Mouse (Mus musculus) right cerebral cortex, adult 2 months (tissue): ENCODE results near the gene Ect2l.
"Not testable (repeated sequence)": the region's sequence is repeated elsewhere in the genome, so short reads cannot be mapped to it uniquely, and the experiment has no call there.

Experiments used
- DNase-seq, 2 experiments: peaks; one replicate each; pipeline ENCODE4 v3.0.0; 2021 to 2022; ENCODE audit warnings: low spot score in 2 of 2

Gene Ect2l

DNA sequence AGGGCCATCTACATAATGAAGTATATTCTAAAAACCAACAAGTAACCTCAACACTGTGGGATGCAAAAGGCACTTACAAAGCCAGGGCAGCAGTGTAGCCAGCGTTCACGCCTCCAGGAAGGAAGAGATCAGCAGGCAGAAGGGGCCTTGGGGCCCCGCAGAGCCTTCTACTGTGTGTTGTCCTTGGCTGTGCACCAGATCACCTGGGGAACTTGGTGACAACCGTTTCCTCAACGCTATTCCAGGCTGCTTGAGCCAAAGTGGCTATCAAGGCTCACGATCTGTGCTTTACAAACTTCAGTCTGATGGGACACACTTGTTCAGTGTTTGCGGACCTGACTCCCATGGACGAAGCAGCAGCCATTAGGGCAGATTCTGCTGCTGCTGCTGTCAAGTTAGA, 19.0 kb downstream of the Ect2l start:
- no peak for DNase-seq

DNA sequence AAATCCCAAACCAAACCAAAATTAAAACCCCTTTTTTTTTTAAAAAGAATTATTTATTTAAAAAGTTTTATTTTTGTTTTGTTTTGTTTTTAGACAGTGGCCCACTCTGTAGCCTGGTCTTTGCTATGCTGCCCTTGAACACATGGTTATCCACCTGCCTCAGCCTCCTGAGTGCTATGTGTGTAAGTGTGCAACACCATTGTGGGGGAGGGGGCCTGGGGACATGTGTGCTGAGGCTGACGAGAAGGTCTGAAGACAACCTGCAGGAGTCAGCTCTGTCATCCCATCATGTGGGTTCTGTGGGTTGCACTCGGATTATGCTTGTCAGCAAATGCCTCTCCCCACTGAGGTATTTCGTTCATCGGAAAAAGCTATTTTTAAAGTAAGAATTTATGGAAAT, 21.2 kb downstream of the Ect2l start:
- DNase-seq: no peak

DNA sequence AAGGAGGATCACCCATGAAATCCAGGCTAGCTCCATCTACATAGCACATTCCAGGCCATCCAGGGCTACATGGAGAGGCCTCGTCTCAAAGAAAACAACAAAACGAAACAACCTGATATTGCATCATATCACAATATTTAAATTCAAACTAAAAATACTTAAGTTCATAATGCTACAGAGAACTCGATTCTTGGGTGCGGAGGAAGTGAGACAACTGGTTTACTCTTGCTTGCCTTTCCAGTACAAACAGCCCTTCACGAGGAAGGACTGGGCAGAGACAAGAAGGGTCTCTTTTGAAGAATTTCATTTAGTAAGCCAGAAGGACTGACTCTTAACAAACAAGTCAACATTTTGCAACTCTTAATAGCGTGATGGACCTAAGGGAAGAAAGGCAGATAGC, 22.1 kb downstream of the Ect2l start:
- no peak for DNase-seq

DNA sequence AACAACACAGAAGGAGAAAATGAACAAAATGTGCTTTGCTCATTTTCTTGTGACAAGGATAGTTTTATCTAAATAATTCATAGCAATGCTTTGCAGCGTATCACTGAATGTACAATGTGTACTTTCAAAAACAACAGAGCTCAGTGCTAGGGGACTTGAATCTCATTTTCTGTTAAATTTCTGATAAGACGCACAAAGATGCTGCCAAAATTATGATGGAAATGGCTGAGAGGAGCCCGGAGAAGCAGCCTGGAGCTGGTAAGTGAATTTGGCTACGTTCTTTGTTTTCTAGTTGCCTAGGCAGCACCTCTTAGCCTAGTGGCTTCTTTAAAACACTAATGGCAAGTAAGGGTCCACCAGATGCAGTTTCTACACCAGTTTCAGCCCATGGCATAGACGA, 28.4 kb downstream of the Ect2l start:
- peak in 1 of 2 experiments; percentile 5 for DNase-seq

DNA sequence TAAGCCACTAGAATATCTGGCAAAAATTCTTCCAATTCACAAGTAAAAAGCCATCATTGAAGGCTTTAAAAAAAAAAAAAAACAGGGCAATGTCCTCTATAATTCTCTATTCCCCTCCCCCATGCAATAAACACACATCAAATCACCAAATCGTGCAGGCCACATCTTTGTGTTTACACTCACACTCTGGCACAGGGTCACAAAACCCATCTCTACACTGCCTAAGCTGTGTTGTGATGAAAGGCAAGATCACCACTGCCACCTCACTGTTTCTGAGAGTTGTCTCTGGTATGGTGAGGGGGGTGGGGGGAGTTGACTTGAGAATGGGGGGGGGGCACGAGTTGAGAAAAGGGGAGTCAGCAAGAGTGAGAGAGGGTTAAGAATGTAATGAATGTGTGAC, 33.4 kb downstream of the Ect2l start:
- DNase-seq: no peak

DNA sequence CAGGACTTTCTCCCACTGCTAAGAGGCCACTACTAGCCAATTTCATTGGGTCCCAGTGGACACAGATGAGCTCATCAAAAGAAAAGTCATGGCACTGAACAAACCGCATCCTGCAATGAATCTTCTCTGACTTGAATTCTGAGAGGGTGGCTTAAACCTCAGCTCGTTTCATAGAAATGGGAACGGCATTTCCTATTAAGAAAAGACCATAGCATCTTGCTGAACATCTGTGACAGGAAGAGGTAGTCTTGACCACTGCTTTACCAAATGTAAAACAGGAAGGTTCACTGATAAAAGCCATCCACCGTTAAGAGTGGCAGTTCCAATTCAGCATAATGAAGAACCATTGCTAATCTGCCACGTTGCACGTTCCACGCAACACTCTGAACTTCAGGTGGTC, 34.0 kb downstream of the Ect2l start:
- no peak for DNase-seq

DNA sequence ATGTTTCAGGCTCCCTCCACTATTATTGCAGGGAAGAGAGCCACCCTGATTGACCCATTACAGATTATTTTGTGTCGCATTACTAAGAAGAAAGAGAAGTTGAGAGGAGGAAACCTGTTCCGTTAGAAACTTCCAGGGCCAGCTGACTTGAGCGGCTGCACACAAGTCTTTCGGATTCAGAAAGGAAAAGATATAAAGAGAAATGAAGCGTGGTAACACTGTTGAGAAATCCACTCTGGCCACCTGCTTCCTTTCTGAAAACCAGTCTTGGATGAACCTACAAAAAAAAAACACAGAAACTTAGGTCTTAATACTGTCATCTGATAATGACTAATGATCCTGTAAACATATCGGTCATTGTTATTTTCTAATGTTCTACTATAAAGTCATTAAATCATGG, 35.6 kb downstream of the Ect2l start:
- no peak for DNase-seq

DNA sequence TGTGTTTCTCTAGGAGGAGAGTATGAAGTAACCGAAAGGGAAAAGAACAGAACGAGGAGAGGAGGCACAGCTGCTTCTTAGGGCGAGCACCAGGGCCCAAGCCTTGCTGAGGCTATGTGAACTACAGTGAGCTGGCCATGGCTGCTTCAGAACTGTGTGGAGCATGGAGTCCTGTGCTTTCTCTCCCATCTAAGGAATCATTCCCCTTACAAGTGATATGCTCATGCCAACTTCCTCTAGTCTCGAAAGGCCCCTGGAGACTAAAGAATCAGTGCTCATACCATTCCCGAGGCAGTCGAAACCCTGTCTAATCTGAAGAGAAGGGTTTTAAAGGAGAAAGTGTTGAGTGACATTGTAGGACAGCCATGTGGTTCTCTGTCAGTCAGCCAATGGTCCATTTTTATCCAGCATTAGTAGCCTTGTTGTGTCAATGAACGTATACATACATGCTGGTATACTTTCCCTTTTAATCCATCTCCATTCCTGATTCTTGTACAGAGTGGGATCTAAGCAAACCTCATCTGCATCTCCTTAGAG, 48.2 kb downstream of the Ect2l start:
- no peak for DNase-seq

DNA sequence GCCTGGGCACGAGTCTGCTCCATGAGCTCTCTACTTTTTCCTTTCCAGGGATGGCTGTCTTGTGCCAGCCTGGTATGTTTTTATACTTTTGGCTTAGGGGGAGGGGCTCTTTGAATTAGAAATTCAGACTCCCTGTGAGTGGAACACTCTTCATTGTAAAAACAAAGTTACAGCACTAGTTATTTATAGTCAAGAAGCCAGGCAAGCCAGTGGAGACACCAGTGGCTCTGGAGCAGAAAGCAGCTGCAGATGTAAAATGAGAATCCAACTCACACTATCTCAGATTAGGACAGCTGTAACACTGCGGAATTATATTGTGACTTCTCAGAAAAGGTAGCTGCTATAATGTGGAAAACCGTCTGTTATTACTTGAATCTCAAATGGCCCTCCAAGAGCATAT, 63.5 kb downstream of the Ect2l start:
- no peak for DNase-seq

DNA sequence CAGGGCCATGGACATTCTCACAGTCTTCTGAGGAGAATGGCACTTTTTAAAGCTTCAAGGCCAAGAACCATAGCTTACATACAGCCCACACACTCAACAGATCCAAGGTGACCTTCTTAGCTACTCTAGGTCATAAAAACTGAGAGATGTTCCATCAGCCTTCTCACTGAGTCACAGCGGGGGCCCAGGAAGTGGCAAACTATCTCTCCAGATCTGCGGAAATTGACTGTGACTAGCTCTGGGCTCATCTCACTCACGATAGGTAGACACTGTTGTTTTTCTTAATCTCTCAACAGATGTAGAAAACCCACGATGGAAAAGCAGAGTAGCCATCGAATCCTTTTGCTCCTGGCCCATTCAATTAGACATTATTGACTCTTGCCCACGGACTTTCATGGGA, 68.5 kb downstream of the Ect2l start:
- no peak for DNase-seq

DNA sequence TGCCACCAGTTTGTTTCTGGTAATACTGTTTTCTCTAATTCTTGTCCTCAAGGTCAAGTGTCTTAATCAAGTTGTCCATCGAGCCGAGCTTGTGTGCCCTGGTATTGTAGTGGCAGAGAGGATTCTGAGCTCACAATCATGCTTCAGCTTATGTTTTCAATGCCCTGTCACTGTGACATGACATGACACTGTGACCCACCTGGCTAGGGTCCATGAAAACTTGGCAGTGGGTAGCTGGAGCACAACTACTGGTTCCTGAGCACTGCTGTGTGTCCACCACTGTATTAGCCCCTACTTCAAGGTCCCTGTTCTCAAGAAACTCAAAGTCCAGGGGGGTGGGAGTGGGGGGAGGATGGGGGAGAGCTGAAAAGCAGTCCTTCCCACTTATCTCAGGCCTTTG, 69.3 kb downstream of the Ect2l start:
- DNase-seq: no peak

DNA sequence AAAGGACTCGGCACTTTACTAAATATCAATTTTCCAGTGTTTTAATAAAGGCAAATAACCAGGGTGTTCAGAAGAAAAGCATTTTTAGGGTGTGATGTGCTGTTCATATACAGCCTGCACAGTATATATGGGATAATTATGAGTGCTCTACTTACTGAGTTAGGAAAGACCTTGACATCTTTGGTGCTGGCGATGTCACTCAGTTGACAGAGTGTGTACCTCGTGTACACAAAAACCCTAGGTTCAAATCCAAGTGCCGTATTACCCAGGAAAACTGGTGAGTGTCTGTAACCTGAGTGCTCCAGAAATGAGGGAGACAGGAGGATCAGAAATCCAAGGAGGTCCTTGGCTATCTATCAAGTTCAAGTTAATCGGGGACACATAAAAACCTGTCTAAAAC, 71.1 kb downstream of the Ect2l start:
- no peak for DNase-seq

DNA sequence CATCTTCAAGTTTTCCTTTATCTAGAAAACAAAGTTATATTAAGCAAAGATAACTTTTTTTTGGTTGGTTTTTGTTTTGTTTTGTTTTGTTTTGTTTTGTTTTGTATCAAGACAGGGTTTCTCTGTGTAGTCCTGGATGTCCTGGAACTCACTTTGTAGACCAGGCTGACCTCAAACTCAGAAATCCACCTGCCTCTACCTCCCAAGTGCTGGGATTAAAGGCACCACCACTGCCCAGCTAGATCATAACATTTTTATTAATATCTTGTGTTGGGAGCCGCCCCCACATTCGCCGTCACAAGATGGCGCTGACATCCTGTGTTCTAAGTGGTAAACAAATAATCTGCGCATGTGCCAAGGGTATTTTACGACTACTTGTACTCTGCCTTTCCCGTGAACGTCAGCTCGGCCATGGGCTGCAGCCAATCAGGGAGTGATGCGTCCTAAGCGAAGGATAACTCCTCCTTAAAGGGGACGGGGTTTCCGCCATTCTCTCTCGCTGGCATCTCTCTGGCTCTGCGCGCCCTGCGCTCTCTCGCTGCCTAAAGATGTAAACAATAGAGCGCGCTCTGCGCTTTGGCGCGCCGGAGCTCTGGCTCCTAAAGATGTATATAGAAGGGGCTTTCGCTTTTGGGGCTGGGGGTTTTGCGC, 71.7 kb downstream of the Ect2l start:
- DNase-seq: not testable (repeated sequence)

DNA sequence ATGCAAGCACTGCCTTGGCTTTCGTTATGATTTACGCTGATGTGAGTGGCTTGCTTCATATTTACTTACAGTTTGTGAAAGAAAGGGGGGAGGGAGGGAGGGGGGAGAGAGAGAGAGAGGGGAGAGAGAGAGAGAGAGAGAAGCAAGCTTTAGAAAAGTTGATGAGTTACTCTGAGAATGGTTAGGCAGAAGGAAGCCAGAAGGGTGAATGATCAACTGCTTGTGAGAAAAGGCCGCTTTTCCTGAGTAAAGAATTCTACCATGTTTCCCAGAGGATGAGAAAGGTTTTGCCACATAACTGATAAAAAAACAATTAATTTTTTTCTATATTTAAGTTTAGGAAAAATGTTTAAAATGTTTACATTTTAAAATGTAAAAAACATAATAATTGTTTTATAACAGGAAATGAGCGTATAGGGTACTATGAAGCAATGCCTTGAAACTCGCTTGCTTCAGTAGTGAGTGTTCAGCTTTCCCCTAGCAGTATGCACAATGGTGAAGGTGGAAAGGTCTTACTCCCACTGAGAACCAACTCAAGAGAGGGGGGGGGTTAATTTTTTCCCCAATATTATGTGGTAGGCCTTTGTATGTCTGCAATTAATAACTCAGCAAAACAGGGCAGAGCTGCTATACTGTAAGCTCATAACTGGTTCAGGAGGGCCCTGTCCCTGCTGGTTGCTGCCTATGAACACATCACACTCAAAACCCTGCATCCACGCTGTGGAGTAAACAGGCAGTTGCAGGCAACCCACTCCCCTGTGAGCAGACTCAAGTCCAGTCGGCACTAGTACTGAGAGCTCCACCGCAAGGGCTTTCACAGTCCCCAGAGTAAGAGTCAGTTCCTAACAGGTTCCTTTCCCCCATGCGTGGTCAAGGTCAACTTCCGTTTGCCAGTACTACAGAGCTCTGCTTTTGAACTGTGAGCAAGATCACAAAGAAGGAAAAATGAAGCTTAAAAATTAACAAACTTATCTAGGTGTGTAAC, 78.7 kb downstream of the Ect2l start:
- no peak for DNase-seq

DNA sequence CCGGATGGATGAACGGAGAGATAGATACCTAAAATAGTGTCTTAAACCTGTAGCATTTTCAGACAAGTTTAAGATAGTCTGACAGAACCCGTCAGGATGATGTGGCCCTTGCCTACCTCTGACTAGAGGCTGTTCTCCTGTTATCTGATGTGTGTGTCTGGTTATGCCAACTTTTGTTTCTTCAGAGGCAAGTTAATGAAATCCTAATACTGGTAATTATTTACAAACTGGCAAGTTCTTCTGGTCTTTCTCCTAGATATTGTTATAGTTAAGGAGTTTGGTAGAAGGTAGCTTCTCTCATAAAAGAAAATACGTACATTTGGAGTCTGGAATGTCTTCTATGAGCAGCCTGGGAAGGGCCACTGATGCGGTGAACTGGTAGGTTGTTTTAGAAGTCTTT, 80.4 kb downstream of the Ect2l start:
- no peak for DNase-seq

DNA sequence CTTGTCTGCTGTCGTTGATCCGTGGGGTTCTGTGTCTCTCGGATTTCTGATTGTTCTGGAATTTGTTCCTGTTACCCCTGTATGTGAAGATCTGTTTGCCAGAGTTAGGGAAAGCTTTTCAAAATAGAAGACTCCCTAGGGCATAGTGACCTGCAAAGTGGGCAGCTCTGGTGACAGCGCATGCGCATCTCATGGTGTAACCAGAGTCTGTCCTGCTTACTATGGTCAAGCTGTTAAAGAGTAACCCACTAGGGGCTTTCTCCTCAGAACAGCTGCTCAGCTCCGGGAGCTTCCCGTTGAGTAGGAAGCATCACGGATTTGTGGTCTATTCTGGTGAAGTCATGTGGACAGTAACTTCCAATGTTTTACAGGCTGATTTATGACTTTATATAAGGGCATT, 92.4 kb downstream of the Ect2l start:
- no peak for DNase-seq

DNA sequence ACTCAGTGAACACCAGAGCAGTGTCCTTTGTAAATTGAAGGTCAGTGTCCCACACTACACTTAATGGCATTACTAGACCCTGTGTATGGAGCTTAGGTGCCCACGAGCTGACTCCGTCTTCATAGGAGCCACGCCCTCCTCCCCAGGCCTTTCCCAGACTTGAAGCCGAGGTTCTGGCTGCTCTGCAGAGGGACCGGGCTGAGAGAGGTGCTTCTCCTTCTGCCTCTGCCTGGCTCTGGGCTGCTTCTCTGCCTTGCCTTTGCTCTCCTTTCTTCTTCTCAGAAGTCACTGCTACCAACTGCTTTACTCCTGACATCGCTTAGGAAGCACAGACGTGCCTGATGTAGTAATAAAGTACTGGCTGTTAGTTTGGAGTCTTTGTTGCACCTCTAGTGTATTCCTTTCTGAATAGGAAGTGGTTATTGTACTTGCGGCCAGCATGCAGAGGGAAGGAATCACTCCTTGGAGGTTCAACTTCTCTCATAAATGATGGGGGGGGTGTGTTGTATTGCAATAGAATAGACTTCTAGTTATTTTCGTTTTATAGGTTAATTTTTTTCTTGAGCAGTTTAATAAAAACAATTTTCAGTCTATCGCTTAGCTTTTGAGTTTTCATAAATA, 97.1 kb downstream of the Ect2l start:
- DNase-seq: no peak

DNA sequence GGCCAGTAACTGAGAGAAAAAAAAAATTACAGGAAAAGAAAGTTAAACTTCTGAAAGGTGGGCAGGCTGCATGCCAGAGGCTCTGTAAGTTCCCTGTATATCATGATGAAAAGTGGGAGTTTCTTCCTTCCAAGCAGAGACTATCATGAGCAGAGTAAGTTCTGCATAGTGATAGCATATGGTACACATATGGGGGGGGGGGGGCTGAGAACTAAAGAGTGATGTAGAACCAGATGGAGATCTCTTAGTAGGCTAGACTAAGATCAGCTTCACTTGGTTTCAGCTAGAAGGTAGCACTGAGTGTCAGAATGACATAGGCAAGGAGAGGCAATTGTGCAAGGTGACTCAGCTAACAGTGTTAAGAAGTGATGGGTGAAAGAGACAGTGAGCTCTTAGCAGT, 99.8 kb downstream of the Ect2l start:
- DNase-seq: no peak

DNA sequence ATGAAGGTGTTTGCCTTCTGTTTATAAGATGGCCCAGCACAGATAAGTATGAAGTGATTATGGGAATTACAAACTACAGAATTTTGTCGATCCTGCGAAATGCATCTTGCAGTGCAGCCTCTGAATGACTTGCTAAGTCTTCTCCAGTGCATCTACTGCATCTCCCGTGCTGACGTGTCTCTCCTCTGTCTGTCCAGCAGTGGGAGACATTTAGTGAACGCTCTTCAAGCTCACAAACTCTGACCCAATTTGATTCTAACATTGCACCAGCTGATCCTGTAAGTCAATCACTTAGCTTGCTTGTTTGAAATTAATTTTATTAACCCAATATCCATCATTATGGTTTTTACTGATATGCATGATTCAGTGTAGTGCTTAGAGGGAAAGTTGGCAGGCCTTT, 103.2 kb downstream of the Ect2l start:
- DNase-seq: no peak

DNA sequence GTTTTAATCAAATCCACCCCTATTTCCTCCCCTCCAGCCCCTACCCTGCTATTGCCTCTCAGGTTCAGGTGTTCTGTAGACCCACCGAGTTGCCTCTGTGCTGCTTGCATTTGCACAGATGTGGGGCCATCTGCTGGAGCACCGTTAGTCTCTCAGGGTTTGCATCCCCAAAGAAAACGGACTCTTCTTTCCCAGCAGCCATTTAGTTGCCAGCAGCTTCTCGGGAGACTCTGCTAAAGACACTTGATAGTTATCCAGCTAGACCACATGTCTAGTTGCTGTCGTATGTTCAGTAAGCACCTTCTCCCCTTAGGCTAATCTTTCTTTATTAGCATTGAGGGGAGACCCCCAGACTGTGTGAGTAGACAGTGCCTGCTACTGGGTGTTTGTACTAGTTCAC, 108.5 kb downstream of the Ect2l start:
- no peak for DNase-seq

DNA sequence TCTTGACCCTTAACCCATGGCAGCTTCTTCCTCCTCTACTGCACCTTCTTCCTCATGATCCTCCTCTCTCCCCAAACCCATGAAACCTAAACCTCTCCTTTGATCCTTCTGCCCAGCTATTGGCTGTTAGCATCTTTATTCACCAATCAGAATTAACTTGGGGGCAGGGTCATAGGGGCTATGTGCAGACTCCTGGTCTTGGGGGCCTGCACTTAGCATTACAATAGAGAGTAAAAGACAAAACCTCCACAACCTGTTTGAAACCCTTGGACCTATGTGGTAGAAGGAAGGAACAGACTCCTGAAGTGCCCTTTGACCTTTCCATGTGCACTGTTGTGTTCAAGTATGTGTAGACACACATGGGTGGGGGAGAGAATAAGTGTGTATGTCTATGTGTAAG, 120.0 kb downstream of the Ect2l start:
- no peak for DNase-seq

DNA sequence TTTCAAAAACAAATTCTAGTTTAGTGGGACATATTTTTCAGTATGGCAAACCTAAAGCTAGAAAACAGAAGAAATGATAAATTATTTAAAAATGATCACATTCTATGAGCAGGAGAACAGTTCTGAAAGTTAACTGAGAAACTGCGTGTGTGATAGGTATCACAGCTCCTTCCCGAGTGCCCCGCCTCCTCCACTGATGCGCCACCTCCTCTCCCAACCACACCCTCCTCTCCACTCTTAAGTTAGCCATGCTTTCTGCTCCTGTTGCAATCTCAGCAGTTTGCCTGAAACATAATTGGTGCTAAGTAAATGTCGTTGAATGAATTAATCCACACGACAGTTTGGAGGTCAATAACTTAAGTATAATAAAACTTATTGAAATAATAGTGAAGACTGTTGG, 127.9 kb downstream of the Ect2l start:
- DNase-seq: no peak

DNA sequence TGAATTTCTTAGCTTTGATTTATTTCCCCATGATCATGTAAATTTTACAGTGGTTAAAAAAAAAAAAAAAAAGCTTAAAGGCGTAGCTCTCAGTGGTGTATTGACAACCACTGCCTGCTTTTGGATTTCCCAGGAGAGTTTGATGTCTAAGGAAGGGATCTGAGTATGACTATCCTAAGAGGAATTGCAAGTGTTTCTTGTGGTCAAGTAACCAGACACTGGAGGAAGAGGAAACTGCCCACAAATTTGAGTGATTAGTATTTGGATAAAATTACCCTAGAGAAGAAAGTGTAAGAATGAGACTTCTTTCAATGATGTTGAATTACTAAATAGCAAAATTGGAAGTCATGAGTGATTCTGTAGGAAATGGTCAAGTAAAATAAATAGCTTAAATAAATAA, 129.2 kb downstream of the Ect2l start:
- no peak for DNase-seq
